Mouse (Mus musculus) lung, postnatal 0 days (tissue): ENCODE results near the gene Bcr.

ENCODE experiments used
- CTCF ChIP-seq: IDR thresholded peaks from 2 replicates; pipeline ENCODE4 v1.5.1; 2016; ENCODE audit warnings: antibody characterized with exemption, mild to moderate bottlenecking
- EP300 ChIP-seq: IDR thresholded peaks from 2 replicates; pipeline ENCODE4 v1.6.1; 2016; ENCODE audit warnings: antibody characterized with exemption, mild to moderate bottlenecking, control low read depth

- TF ChIP-seq CTCF (no peak), EP300 (no peak)
Observed at GRCm38 (mm10) chr10:75212981-75213380, 152.6 kb downstream of the Bcr start.
